Mouse (Mus musculus): ENCODE results near the gene Trat1. TPM values are rescaled to one million over a fixed set of nuclear protein-coding genes. Genes with fewer than 3 reads are reported as not detected.

Trat1 gene
- not detected in 2 replicates for polyA plus RNA-seq (2014; fragmentation: Nextera tagmentation; extraction: Ambion mirVana)

DNA sequence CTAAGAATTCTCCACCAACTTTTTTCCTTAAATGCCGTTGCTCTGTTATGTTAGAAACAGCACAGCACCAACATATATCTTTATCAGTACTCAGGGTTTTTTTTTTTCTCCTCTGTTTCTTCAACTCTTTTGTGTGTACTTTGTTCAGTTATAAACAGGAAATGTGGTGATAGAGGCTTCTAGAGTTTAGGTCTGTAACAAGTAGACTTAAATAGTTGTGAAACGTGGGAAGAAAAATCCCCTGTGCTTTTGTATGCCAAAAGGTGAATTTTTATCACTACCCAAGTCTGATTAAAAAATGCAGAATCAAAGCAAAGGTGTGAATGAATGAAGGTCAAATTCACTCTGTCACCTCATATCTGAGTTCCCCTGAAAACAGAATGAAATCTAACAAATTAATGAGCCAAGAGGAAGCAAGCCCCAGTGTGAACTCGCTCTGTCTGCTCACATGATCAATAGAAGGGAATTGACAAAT is at the start of gene Trat1:
Trat1 (minus strand) TSS at position 51 of the 475 bp plus-strand sequence.
- H3K4me1 ChIP-seq (ENCODE audit: control insufficient read depth, insufficient read depth, low read length): no peaks in the 10 kb centered on the region
- no peak within 1 kb of the TSS for H3K4me2 ChIP-seq (ENCODE audit: low read depth)
- H3K27ac ChIP-seq (ENCODE audit: low read depth, low read length): no peak within 1 kb of the TSS
- no peak within 1 kb of the TSS for H3K9ac ChIP-seq (ENCODE audit: low read length)
- DNase-seq (ENCODE audit: low spot score) (no peak), ATAC-seq (ENCODE audit: insufficient read depth, low FRiP score, low TSS enrichment) (no peak)
- H3K9me3 ChIP-seq (ENCODE audit: control insufficient read depth, low read length): no peaks in the 10 kb centered on the region
- 94% methylated on average over 3 of the region's 3 CpGs for WGBS
- H3K36me3 ChIP-seq (ENCODE audit: control insufficient read depth, insufficient read depth, low read length): no peaks in the 10 kb centered on the region
- no peaks in the 10 kb centered on the region for H3K27me3 ChIP-seq (ENCODE audit: control insufficient read depth, insufficient read depth, low read length)
- H3K4me3 ChIP-seq (ENCODE audit: low read depth, low read length): no peak within 1 kb of the TSS

- ATAC-seq (ENCODE audit: insufficient read depth, low FRiP score, low TSS enrichment): no peak
- no peak overlapping the region for H3K4me2 ChIP-seq (ENCODE audit: low read depth)
Measured at GRCm38 (mm10) chr16:48818524-48818923, 46.7 kb upstream of the Trat1 start.

DNA sequence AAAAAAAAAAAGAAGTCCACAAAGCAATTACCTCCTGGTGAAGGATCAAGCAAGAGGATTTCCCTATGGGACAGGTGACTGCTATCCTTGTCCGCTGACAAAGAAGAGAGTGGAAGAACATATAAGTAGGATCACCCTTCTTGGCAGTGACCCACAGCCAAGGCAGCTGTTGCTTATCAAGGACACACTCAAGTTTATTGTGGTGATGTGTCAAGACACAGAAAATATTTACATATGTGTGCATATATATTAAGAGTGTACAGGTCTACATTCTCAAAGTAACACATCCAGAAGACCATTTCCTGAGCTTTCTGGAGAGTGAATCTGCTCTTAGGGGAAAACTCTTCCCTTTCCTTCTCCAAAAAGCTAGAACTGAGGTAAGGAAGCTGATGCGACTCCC is 44.9 kb upstream of the Trat1 start, which contains the start of gene Retnlb:
Retnlb (plus strand) TSS at position 162 of the 400 bp plus-strand sequence.
- Histone ChIP-seq H3K9me3 (ENCODE audit: control insufficient read depth, low read length) (no peaks in the 10 kb centered on the region), H3K27ac (ENCODE audit: low read depth, low read length) (no peak within 1 kb of the TSS), H3K27me3 (ENCODE audit: control insufficient read depth, insufficient read depth, low read length) (no peaks in the 10 kb centered on the region), H3K4me3 (ENCODE audit: low read depth, low read length) (no peak within 1 kb of the TSS), H3K9ac (ENCODE audit: low read length) (no peak within 1 kb of the TSS), H3K4me1 (ENCODE audit: control insufficient read depth, insufficient read depth, low read length) (no peaks in the 10 kb centered on the region), H3K36me3 (ENCODE audit: control insufficient read depth, insufficient read depth, low read length) (no peaks in the 10 kb centered on the region), H3K4me2 (ENCODE audit: low read depth) (no peak within 1 kb of the TSS)
- no peak for DNase-seq (ENCODE audit: low spot score)
- 85% methylated on average over 2 of the region's 2 CpGs for WGBS
- ATAC-seq (ENCODE audit: insufficient read depth, low FRiP score, low TSS enrichment): no peak

More at GRCm38 (mm10) chr16:48818524-48818923, 46.7 kb upstream of the Trat1 start:
- DNase-seq (ENCODE audit: low spot score): no peak
- no peak overlapping the region for H3K27ac ChIP-seq (ENCODE audit: low read depth, low read length)
- H3K36me3 ChIP-seq (ENCODE audit: control insufficient read depth, insufficient read depth, low read length): no peaks in the 10 kb centered on the region
- H3K9me3 ChIP-seq (ENCODE audit: control insufficient read depth, low read length): no peaks in the 10 kb centered on the region
- 88% methylated on average over 6 of the region's 6 CpGs for WGBS
- H3K4me1 ChIP-seq (ENCODE audit: control insufficient read depth, insufficient read depth, low read length): no peaks in the 10 kb centered on the region
- no peak overlapping the region for H3K9ac ChIP-seq (ENCODE audit: low read length)
- no peaks in the 10 kb centered on the region for H3K27me3 ChIP-seq (ENCODE audit: control insufficient read depth, insufficient read depth, low read length)
- no peak overlapping the region for H3K4me3 ChIP-seq (ENCODE audit: low read depth, low read length)

- H3K27ac ChIP-seq (ENCODE audit: low read depth, low read length): no peak overlapping the region
- no peaks in the 10 kb centered on the region for H3K4me1 ChIP-seq (ENCODE audit: control insufficient read depth, insufficient read depth, low read length)
- no peak overlapping the region for H3K4me3 ChIP-seq (ENCODE audit: low read depth, low read length)
- H3K9me3 ChIP-seq (ENCODE audit: control insufficient read depth, low read length): no peaks in the 10 kb centered on the region
- no peak for DNase-seq (ENCODE audit: low spot score)
- no peak overlapping the region for H3K4me2 ChIP-seq (ENCODE audit: low read depth)
- no peaks in the 10 kb centered on the region for H3K36me3 ChIP-seq (ENCODE audit: control insufficient read depth, insufficient read depth, low read length)
- H3K9ac ChIP-seq (ENCODE audit: low read length): no peak overlapping the region
- ATAC-seq (ENCODE audit: insufficient read depth, low FRiP score, low TSS enrichment): no peak
- no peaks in the 10 kb centered on the region for H3K27me3 ChIP-seq (ENCODE audit: control insufficient read depth, insufficient read depth, low read length)
- WGBS: 90% methylated on average over 7 of the region's 7 CpGs
Measured at GRCm38 (mm10) chr16:48811881-48812436, 40.1 kb upstream of the Trat1 start.

DNA sequence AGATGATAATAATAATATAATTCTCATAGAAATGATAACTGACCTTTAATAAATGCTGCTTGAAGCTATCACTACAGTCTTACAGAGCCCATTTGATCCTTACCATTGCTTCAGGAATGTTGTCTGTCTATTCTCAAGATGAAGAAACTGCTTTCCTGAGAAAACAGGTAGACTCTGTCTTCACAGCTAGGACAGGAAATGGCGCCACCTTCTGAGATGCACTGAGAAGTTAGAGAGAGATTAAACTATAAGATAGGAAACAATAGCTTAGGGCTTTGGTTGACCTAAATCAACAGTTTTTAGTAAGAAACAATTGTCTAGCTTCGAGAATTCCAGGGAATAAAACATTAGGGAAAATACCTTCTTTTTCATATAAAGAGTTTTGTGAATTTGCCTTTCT is 37.6 kb upstream of the Trat1 start:
- Histone ChIP-seq H3K36me3 (ENCODE audit: control insufficient read depth, insufficient read depth, low read length) (no peaks in the 10 kb centered on the region), H3K4me3 (ENCODE audit: low read depth, low read length) (no peak overlapping the region), H3K27me3 (ENCODE audit: control insufficient read depth, insufficient read depth, low read length) (no peaks in the 10 kb centered on the region), H3K4me2 (ENCODE audit: low read depth) (no peak overlapping the region), H3K4me1 (ENCODE audit: control insufficient read depth, insufficient read depth, low read length) (no peaks in the 10 kb centered on the region), H3K9ac (ENCODE audit: low read length) (no peak overlapping the region), H3K27ac (ENCODE audit: low read depth, low read length) (no peak overlapping the region), H3K9me3 (ENCODE audit: control insufficient read depth, low read length) (no peaks in the 10 kb centered on the region)
- 54% methylated on average over 2 of the region's 2 CpGs for WGBS
- ATAC-seq (ENCODE audit: insufficient read depth, low FRiP score, low TSS enrichment): no peak
- DNase-seq (ENCODE audit: low spot score): no peak

- Histone ChIP-seq H3K4me1 (ENCODE audit: control insufficient read depth, insufficient read depth, low read length) (no peaks in the 10 kb centered on the region), H3K27me3 (ENCODE audit: control insufficient read depth, insufficient read depth, low read length) (no peaks in the 10 kb centered on the region), H3K9me3 (ENCODE audit: control insufficient read depth, low read length) (no peaks in the 10 kb centered on the region), H3K36me3 (ENCODE audit: control insufficient read depth, insufficient read depth, low read length) (no peaks in the 10 kb centered on the region), H3K4me3 (ENCODE audit: low read depth, low read length) (no peak overlapping the region), H3K27ac (ENCODE audit: low read depth, low read length) (no peak overlapping the region), H3K4me2 (ENCODE audit: low read depth) (no peak overlapping the region), H3K9ac (ENCODE audit: low read length) (no peak overlapping the region)
- no peak for ATAC-seq (ENCODE audit: insufficient read depth, low FRiP score, low TSS enrichment)
- no peak for DNase-seq (ENCODE audit: low spot score)
- 86% methylated on average over 1 of the region's 1 CpGs for WGBS
Measured at GRCm38 (mm10) chr16:48806521-48806920, 34.7 kb upstream of the Trat1 start.

DNA sequence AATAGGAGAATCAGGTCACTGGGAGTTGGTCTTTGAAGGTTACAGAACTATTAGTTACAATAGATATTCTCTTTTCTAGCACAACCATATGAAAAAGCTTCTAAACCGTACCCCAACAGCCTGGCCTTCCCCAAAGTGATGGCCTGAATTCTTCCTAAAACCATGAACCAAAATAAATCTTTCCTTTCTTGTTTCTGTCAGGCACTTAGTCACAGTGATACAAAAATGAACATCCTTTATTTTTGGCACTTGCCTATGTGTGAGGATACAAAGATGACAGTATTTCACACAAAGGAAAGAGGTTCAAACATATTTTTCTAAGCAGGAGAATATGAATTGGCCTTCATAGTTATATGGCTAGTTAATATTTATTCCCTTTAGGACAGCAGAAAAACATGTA is 33.6 kb upstream of the Trat1 start:
- Histone ChIP-seq H3K4me3 (ENCODE audit: low read depth, low read length) (no peak overlapping the region), H3K36me3 (ENCODE audit: control insufficient read depth, insufficient read depth, low read length) (no peaks in the 10 kb centered on the region), H3K4me1 (ENCODE audit: control insufficient read depth, insufficient read depth, low read length) (no peaks in the 10 kb centered on the region), H3K9ac (ENCODE audit: low read length) (no peak overlapping the region), H3K4me2 (ENCODE audit: low read depth) (no peak overlapping the region), H3K27ac (ENCODE audit: low read depth, low read length) (no peak overlapping the region), H3K27me3 (ENCODE audit: control insufficient read depth, insufficient read depth, low read length) (no peaks in the 10 kb centered on the region), H3K9me3 (ENCODE audit: control insufficient read depth, low read length) (no peaks in the 10 kb centered on the region)
- no peak for DNase-seq (ENCODE audit: low spot score)
- 87% methylated on average over 1 of the region's 1 CpGs for WGBS
- ATAC-seq (ENCODE audit: insufficient read depth, low FRiP score, low TSS enrichment): no peak

GRCm38 (mm10) chr16:48800906-48801305 is 29.1 kb upstream of the Trat1 start:
- H3K36me3 ChIP-seq (ENCODE audit: control insufficient read depth, insufficient read depth, low read length): no peaks in the 10 kb centered on the region
- no peak overlapping the region for H3K4me3 ChIP-seq (ENCODE audit: low read depth, low read length)
- H3K4me1 ChIP-seq (ENCODE audit: control insufficient read depth, insufficient read depth, low read length): no peaks in the 10 kb centered on the region
- H3K9me3 ChIP-seq (ENCODE audit: control insufficient read depth, low read length): no peaks in the 10 kb centered on the region
- 91% methylated on average over 2 of the region's 2 CpGs for WGBS
- H3K9ac ChIP-seq (ENCODE audit: low read length): no peak overlapping the region
- ATAC-seq (ENCODE audit: insufficient read depth, low FRiP score, low TSS enrichment) (no peak), DNase-seq (ENCODE audit: low spot score) (no peak)
- H3K4me2 ChIP-seq (ENCODE audit: low read depth): no peak overlapping the region
- H3K27me3 ChIP-seq (ENCODE audit: control insufficient read depth, insufficient read depth, low read length): no peaks in the 10 kb centered on the region
- no peak overlapping the region for H3K27ac ChIP-seq (ENCODE audit: low read depth, low read length)

DNA sequence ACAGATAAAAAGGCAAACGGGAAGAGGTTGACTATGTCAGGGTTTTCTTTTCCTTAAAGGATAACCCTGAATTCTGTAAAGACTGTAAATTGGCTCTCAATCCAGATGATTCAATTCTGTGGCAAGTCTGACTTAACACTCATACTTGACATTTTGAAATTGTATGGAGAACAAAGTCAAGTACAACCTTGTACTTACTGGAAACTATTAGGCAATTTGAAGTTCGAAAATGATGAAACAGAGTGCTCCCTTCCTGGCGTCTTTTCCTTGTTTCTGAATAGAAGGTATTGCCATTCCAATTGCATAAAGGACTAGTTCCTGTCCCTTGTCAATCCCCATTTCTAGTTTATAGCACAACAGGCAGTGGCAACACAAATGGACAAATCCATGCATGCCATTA is 27.6 kb upstream of the Trat1 start:
- no peak overlapping the region for H3K4me2 ChIP-seq (ENCODE audit: low read depth)
- H3K9me3 ChIP-seq (ENCODE audit: control insufficient read depth, low read length): no peaks in the 10 kb centered on the region
- WGBS: 83% methylated on average over 3 of the region's 3 CpGs
- H3K4me3 ChIP-seq (ENCODE audit: low read depth, low read length): no peak overlapping the region
- DNase-seq (ENCODE audit: low spot score): no peak
- no peaks in the 10 kb centered on the region for H3K36me3 ChIP-seq (ENCODE audit: control insufficient read depth, insufficient read depth, low read length)
- no peak overlapping the region for H3K9ac ChIP-seq (ENCODE audit: low read length)
- H3K4me1 ChIP-seq (ENCODE audit: control insufficient read depth, insufficient read depth, low read length): no peaks in the 10 kb centered on the region
- no peak overlapping the region for H3K27ac ChIP-seq (ENCODE audit: low read depth, low read length)
- no peaks in the 10 kb centered on the region for H3K27me3 ChIP-seq (ENCODE audit: control insufficient read depth, insufficient read depth, low read length)
- no peak for ATAC-seq (ENCODE audit: insufficient read depth, low FRiP score, low TSS enrichment)
